Mouse (Mus musculus) cortical plate, adult 2 months (tissue): ENCODE measurements around the gene Braf. TPM values are rescaled to one million over a fixed set of nuclear protein-coding genes. Genes with fewer than 3 reads are reported as not detected.
"Not testable (repeated sequence)": the region's sequence is repeated elsewhere in the genome, so short reads cannot be mapped to it uniquely, and the experiment has no call there.

ENCODE experiments used
- H3K27ac ChIP-seq: fragments of 200-500 bp; 2 replicates; pipeline ENCODE4 v1.5.1; 2012; ENCODE audit warnings: low read length, control low read depth, inconsistent platforms; ENCODE audit not compliant: insufficient read depth
- H3K4me1 ChIP-seq: fragments of 200-500 bp; 2 replicates; pipeline ENCODE4 v1.6.1; 2011; ENCODE audit warnings: low read length; ENCODE audit not compliant: control insufficient read depth, insufficient read depth
- H3K4me3 ChIP-seq: fragments of 200-500 bp; 2 replicates; pipeline ENCODE4 v1.5.1; 2011; ENCODE audit warnings: mild to moderate bottlenecking, low read length, control low read depth; ENCODE audit not compliant: insufficient read depth
- CTCF ChIP-seq: fragments of 200-500 bp; IDR thresholded peaks from 2 replicates; pipeline ENCODE4 v1.5.1; 2011; ENCODE audit warnings: mild to moderate bottlenecking, control low read depth, low read length; ENCODE audit not compliant: insufficient read depth; ENCODE audit errors: extremely low read depth
- POLR2A ChIP-seq: fragments of 200-500 bp; IDR thresholded peaks from 2 replicates; pipeline ENCODE4 v1.6.1; 2011; ENCODE audit warnings: mild to moderate bottlenecking, low read length, control low read depth; ENCODE audit not compliant: insufficient read depth; ENCODE audit errors: extremely low read depth
- polyA plus RNA-seq: library from polyadenylated mRNA; depleted of rRNA; stranded (reverse); fragments of >200 nt; gene quantifications from 2 replicates; pipeline ENCODE4 v1.2.3, GENCODE M21; 2012

Gene Braf
- polyA plus RNA-seq, 1 experiment: 38.5 TPM

- H3K4me1 ChIP-seq: peaks cover 6% of the 10 kb centered on the region; the same call in 1 of the 2 replicates
- peak overlapping the region; percentile 95 for H3K4me3 ChIP-seq
- H3K27ac ChIP-seq: no peak overlapping the region
- TF ChIP-seq POLR2A: no peak
Measured at GRCm38 (mm10) chr6:39724071-39724470, 1.2 kb downstream of the Braf start.

- TF ChIP-seq CTCF (no peak), POLR2A (no peak)
- H3K4me1 ChIP-seq: peaks cover 9% of the 10 kb centered on the region; the same call in 1 of the 2 replicates
- no peak overlapping the region for H3K4me3 ChIP-seq
- no peak overlapping the region for H3K27ac ChIP-seq
Measured at GRCm38 (mm10) chr6:39718567-39718966, 6.7 kb downstream of the Braf start.

GRCm38 (mm10) chr6:39717049-39717448 is 8.2 kb downstream of the Braf start:
- H3K27ac ChIP-seq: no peak overlapping the region
- TF ChIP-seq CTCF (no peak), POLR2A (no peak)
- peaks cover 8% of the 10 kb centered on the region; the same call in 1 of the 2 replicates for H3K4me1 ChIP-seq
- no peak overlapping the region for H3K4me3 ChIP-seq

GRCm38 (mm10) chr6:39714341-39714740 is 10.9 kb downstream of the Braf start:
- no peak for TF ChIP-seq CTCF
- no peak for TF ChIP-seq POLR2A
- Histone ChIP-seq H3K27ac (no peak overlapping the region), H3K4me1 (peaks cover 8% of the 10 kb centered on the region), H3K4me3 (no peak overlapping the region)

GRCm38 (mm10) chr6:39713399-39713798 is 11.9 kb downstream of the Braf start:
- TF ChIP-seq POLR2A: no peak
- no peak for TF ChIP-seq CTCF
- Histone ChIP-seq H3K27ac (no peak overlapping the region), H3K4me3 (no peak overlapping the region), H3K4me1 (peaks cover 8% of the 10 kb centered on the region)

- no peak overlapping the region for H3K27ac ChIP-seq
- TF ChIP-seq CTCF: no peak
- TF ChIP-seq POLR2A: no peak
- peaks cover 3% of the 10 kb centered on the region for H3K4me1 ChIP-seq
- H3K4me3 ChIP-seq: no peak overlapping the region
Measured at GRCm38 (mm10) chr6:39705625-39706024, 19.6 kb downstream of the Braf start.

- H3K27ac ChIP-seq: no peak overlapping the region
- no peaks in the 10 kb centered on the region for H3K4me1 ChIP-seq
- no peak for TF ChIP-seq POLR2A
- no peak for TF ChIP-seq CTCF
- no peak overlapping the region for H3K4me3 ChIP-seq
Measured at GRCm38 (mm10) chr6:39693126-39693525, 32.1 kb downstream of the Braf start.

- H3K4me3 ChIP-seq, H3K4me1 ChIP-seq, H3K27ac ChIP-seq: not testable (repeated sequence)
Measured at GRCm38 (mm10) chr6:39686839-39687238, 38.4 kb downstream of the Braf start.

GRCm38 (mm10) chr6:39681795-39682194 is 43.5 kb downstream of the Braf start:
- TF ChIP-seq CTCF (no peak), POLR2A (no peak)
- Histone ChIP-seq H3K4me1 (peaks cover 2% of the 10 kb centered on the region; the same call in 1 of the 2 replicates), H3K27ac (no peak overlapping the region), H3K4me3 (no peak overlapping the region)

- TF ChIP-seq CTCF (no peak), POLR2A (no peak)
- Histone ChIP-seq H3K4me1 (peaks cover 2% of the 10 kb centered on the region; the same call in 1 of the 2 replicates), H3K4me3 (no peak overlapping the region), H3K27ac (no peak overlapping the region)
Measured at GRCm38 (mm10) chr6:39680524-39680923, 44.7 kb downstream of the Braf start.

- no peak overlapping the region for H3K4me3 ChIP-seq
- no peak overlapping the region for H3K27ac ChIP-seq
- TF ChIP-seq CTCF (no peak), POLR2A (no peak)
- H3K4me1 ChIP-seq: peaks cover 2% of the 10 kb centered on the region; the same call in 1 of the 2 replicates
Measured at GRCm38 (mm10) chr6:39678241-39678640, 47.0 kb downstream of the Braf start.
